Mouse (Mus musculus): ENCODE results near the gene Stpg4. TPM values are rescaled to one million over a fixed set of nuclear protein-coding genes. Genes with fewer than 3 reads are reported as not detected.

Stpg4 gene
- polyA plus RNA-seq (2015; fragmentation: Nextera tagmentation; extraction: Ambion mirVana): not detected in 2 replicates

GRCm38 (mm10) chr17:87427511-87427910 is at the start of gene Stpg4:
Gene Stpg4, minus strand, starts transcription at chr17:87427741.
- no peaks in the 10 kb centered on the region for H3K4me1 ChIP-seq (ENCODE audit: control insufficient read depth, insufficient read depth, low read length)
- H3K9me3 ChIP-seq (replicated peaks; ENCODE audit: control insufficient read depth, low read length): no peaks in the 10 kb centered on the region
- WGBS: 48% methylated on average over 24 of the region's 24 CpGs
- no peak within 1 kb of the TSS for H3K27ac ChIP-seq (ENCODE audit: low read length)
- no peak for ATAC-seq (replicated peaks; ENCODE audit: extremely low read depth, insufficient read depth, low FRiP score)
- peaks cover 26% of the 10 kb centered on the region for H3K36me3 ChIP-seq (ENCODE audit: control insufficient read depth, insufficient read depth)
- no peaks in the 10 kb centered on the region for H3K27me3 ChIP-seq (ENCODE audit: control insufficient read depth, insufficient read depth, low read length)
- H3K4me2 ChIP-seq (ENCODE audit: low read depth, low read length): peak within 1 kb of the TSS; percentile 27; the same call in 1 of the 2 replicates
- H3K9ac ChIP-seq (ENCODE audit: low read length): peak within 1 kb of the TSS; percentile 19; the same call in 1 of the 2 replicates
- no peak within 1 kb of the TSS; the same call in 1 of the 2 replicates for H3K4me3 ChIP-seq (ENCODE audit: low read length)

- Histone ChIP-seq H3K27ac (ENCODE audit: low read length) (no peak overlapping the region), H3K36me3 (ENCODE audit: control insufficient read depth, insufficient read depth) (no peaks in the 10 kb centered on the region), H3K4me1 (ENCODE audit: control insufficient read depth, insufficient read depth, low read length) (peaks cover 21% of the 10 kb centered on the region), H3K9me3 (replicated peaks; ENCODE audit: control insufficient read depth, low read length) (no peaks in the 10 kb centered on the region), H3K27me3 (ENCODE audit: control insufficient read depth, insufficient read depth, low read length) (no peaks in the 10 kb centered on the region), H3K4me3 (ENCODE audit: low read length) (no peak overlapping the region), H3K9ac (ENCODE audit: low read length) (no peak overlapping the region), H3K4me2 (ENCODE audit: low read depth, low read length) (no peak overlapping the region)
- 54% methylated on average over 8 of the region's 8 CpGs for WGBS
- no peak for ATAC-seq (replicated peaks; ENCODE audit: extremely low read depth, insufficient read depth, low FRiP score)
Observed at GRCm38 (mm10) chr17:87475356-87475755, 47.8 kb upstream of the Stpg4 start.

GRCm38 (mm10) chr17:87474501-87474795 is 46.9 kb upstream of the Stpg4 start:
- Histone ChIP-seq H3K4me2 (ENCODE audit: low read depth, low read length) (peak overlapping the region; percentile 87), H3K27ac (ENCODE audit: low read length) (peak overlapping the region; percentile 37; the same call in 1 of the 2 replicates)

DNA sequence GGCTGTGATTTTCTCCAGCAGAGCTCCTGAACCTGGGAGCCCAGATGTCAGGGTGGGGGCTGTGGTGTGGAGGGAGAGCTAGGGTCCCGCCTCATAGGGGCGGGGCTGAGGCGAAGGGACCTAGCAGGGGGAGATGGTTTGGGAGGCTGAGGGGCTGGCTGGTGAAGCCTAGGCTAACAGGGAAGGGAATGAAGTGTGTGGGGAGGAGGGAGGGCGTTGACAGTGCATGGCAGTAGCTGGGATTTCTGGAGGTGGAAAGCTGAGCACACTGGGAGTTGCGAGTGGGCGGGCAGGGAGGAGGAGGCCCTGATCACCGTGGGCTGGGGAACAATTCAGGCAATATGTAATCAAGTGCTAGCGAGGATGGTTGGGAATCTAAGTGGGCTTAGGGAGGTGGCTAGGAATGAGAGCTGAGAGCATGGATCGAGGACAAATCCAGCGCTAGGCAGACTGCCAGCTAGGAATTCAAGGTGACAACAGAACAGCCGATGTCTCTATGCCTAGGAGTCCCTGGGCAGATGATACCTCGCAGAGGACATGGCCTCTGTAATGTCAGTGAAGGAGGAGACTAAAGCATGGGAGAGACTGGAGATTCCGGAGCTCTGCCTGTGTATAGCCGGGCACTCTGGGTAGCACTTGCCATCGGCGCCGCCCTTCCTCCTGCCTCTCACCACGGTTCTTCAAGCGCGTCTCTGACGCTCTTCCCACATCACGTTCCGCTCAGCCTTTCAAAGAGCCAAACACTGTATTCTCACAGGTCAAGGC is 46.4 kb upstream of the Stpg4 start:
- no peaks in the 10 kb centered on the region for H3K9me3 ChIP-seq (replicated peaks; ENCODE audit: control insufficient read depth, low read length)
- no peaks in the 10 kb centered on the region for H3K27me3 ChIP-seq (ENCODE audit: control insufficient read depth, insufficient read depth, low read length)
- peak; percentile 46 for ATAC-seq (replicated peaks; ENCODE audit: extremely low read depth, insufficient read depth, low FRiP score)
- no peaks in the 10 kb centered on the region for H3K36me3 ChIP-seq (ENCODE audit: control insufficient read depth, insufficient read depth)
- peak overlapping the region; percentile 63 for H3K9ac ChIP-seq (ENCODE audit: low read length)
- under 1% methylated on average over 23 of the region's 23 CpGs for WGBS
- H3K27ac ChIP-seq (ENCODE audit: low read length): peak overlapping the region; percentile 37
- H3K4me1 ChIP-seq (ENCODE audit: control insufficient read depth, insufficient read depth, low read length): peaks cover 21% of the 10 kb centered on the region
- peak overlapping the region; percentile 87 for H3K4me2 ChIP-seq (ENCODE audit: low read depth, low read length)
- H3K4me3 ChIP-seq (ENCODE audit: low read length): peak overlapping the region; percentile 52

More at GRCm38 (mm10) chr17:87474501-87474795, 46.9 kb upstream of the Stpg4 start:
- Histone ChIP-seq H3K9me3 (replicated peaks; ENCODE audit: control insufficient read depth, low read length) (no peaks in the 10 kb centered on the region), H3K4me3 (ENCODE audit: low read length) (peak overlapping the region; percentile 52), H3K9ac (ENCODE audit: low read length) (peak overlapping the region; percentile 63; the same call in 1 of the 2 replicates), H3K4me1 (ENCODE audit: control insufficient read depth, insufficient read depth, low read length) (peaks cover 21% of the 10 kb centered on the region), H3K27me3 (ENCODE audit: control insufficient read depth, insufficient read depth, low read length) (no peaks in the 10 kb centered on the region), H3K36me3 (ENCODE audit: control insufficient read depth, insufficient read depth) (no peaks in the 10 kb centered on the region)
- WGBS: 2% methylated on average over 7 of the region's 7 CpGs
- ATAC-seq (replicated peaks; ENCODE audit: extremely low read depth, insufficient read depth, low FRiP score): peak; percentile 24; the same call in 1 of the 2 replicates

- H3K4me2 ChIP-seq (ENCODE audit: low read depth, low read length): peak overlapping the region; percentile 87
- H3K27me3 ChIP-seq (ENCODE audit: control insufficient read depth, insufficient read depth, low read length): no peaks in the 10 kb centered on the region
- H3K4me1 ChIP-seq (ENCODE audit: control insufficient read depth, insufficient read depth, low read length): peaks cover 21% of the 10 kb centered on the region
- H3K36me3 ChIP-seq (ENCODE audit: control insufficient read depth, insufficient read depth): no peaks in the 10 kb centered on the region
- WGBS: 8% methylated on average over 9 of the region's 9 CpGs
- H3K27ac ChIP-seq (ENCODE audit: low read length): peak overlapping the region; percentile 37
- peak overlapping the region; percentile 52 for H3K4me3 ChIP-seq (ENCODE audit: low read length)
- no peak for ATAC-seq (replicated peaks; ENCODE audit: extremely low read depth, insufficient read depth, low FRiP score)
- no peaks in the 10 kb centered on the region for H3K9me3 ChIP-seq (replicated peaks; ENCODE audit: control insufficient read depth, low read length)
- H3K9ac ChIP-seq (ENCODE audit: low read length): peak overlapping the region; percentile 63
Observed at GRCm38 (mm10) chr17:87473441-87473735, 45.8 kb upstream of the Stpg4 start.

GRCm38 (mm10) chr17:87472879-87473278 is 45.3 kb upstream of the Stpg4 start:
- no peak for ATAC-seq (replicated peaks; ENCODE audit: extremely low read depth, insufficient read depth, low FRiP score)
- H3K4me1 ChIP-seq (ENCODE audit: control insufficient read depth, insufficient read depth, low read length): peaks cover 19% of the 10 kb centered on the region
- peak overlapping the region; percentile 52 for H3K4me3 ChIP-seq (ENCODE audit: low read length)
- no peaks in the 10 kb centered on the region for H3K36me3 ChIP-seq (ENCODE audit: control insufficient read depth, insufficient read depth)
- no peak overlapping the region for H3K9ac ChIP-seq (ENCODE audit: low read length)
- WGBS: 35% methylated on average over 10 of the region's 10 CpGs
- no peaks in the 10 kb centered on the region for H3K9me3 ChIP-seq (replicated peaks; ENCODE audit: control insufficient read depth, low read length)
- H3K27ac ChIP-seq (ENCODE audit: low read length): peak overlapping the region; percentile 37
- no peaks in the 10 kb centered on the region for H3K27me3 ChIP-seq (ENCODE audit: control insufficient read depth, insufficient read depth, low read length)
- peak overlapping the region; percentile 87 for H3K4me2 ChIP-seq (ENCODE audit: low read depth, low read length)

DNA sequence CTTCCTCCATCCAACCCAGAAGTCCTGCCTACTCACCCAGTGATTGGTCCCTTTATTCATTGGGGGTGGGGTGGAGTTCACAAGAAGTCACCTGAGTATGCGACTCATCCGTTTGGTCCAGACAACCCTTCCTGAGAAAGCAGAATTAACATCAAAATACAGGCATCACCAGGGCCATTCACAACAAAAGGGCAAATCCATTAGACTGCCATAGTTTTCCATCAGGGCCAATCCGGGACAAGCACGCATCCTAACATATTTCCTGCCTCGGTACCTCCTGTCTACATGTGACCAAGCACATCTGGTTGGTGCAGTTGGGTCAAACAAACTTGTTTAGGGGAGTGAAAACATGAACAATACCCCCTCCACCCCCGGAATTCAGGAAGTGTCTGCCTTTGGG is 44.1 kb upstream of the Stpg4 start:
- H3K9ac ChIP-seq (ENCODE audit: low read length): no peak overlapping the region
- H3K4me3 ChIP-seq (ENCODE audit: low read length): no peak overlapping the region
- no peak for ATAC-seq (replicated peaks; ENCODE audit: extremely low read depth, insufficient read depth, low FRiP score)
- peaks cover 19% of the 10 kb centered on the region for H3K4me1 ChIP-seq (ENCODE audit: control insufficient read depth, insufficient read depth, low read length)
- H3K36me3 ChIP-seq (ENCODE audit: control insufficient read depth, insufficient read depth): no peaks in the 10 kb centered on the region
- no peaks in the 10 kb centered on the region for H3K9me3 ChIP-seq (replicated peaks; ENCODE audit: control insufficient read depth, low read length)
- WGBS: 70% methylated on average over 6 of the region's 6 CpGs
- no peak overlapping the region for H3K4me2 ChIP-seq (ENCODE audit: low read depth, low read length)
- H3K27me3 ChIP-seq (ENCODE audit: control insufficient read depth, insufficient read depth, low read length): no peaks in the 10 kb centered on the region
- H3K27ac ChIP-seq (ENCODE audit: low read length): no peak overlapping the region

DNA sequence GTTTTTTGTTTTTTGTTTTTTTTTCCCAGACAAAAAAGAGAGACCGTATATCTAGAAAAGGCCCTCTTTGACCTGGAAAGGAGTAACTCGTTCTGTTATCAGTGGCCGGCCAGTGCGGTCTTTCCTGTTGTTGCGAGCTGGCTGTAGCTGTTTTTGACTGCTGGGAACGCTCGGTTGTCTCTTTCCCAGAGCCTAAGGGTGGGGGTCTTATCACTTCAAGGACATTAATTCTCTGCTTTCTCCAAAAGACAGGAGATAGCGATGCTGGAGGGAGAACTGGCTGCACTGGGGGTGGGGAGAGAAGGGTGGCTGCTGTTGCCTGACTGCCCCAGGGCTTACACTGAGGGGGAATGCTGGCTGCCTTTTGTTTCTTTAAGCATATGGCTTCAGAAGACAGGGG is 43.3 kb upstream of the Stpg4 start:
- H3K9ac ChIP-seq (ENCODE audit: low read length): no peak overlapping the region
- no peak overlapping the region for H3K4me3 ChIP-seq (ENCODE audit: low read length)
- no peaks in the 10 kb centered on the region for H3K27me3 ChIP-seq (ENCODE audit: control insufficient read depth, insufficient read depth, low read length)
- 42% methylated on average over 8 of the region's 8 CpGs for WGBS
- no peak overlapping the region for H3K4me2 ChIP-seq (ENCODE audit: low read depth, low read length)
- no peaks in the 10 kb centered on the region for H3K36me3 ChIP-seq (ENCODE audit: control insufficient read depth, insufficient read depth)
- no peak overlapping the region; the same call in 1 of the 2 replicates for H3K27ac ChIP-seq (ENCODE audit: low read length)
- no peak for ATAC-seq (replicated peaks; ENCODE audit: extremely low read depth, insufficient read depth, low FRiP score)
- peaks cover 19% of the 10 kb centered on the region for H3K4me1 ChIP-seq (ENCODE audit: control insufficient read depth, insufficient read depth, low read length)
- no peaks in the 10 kb centered on the region for H3K9me3 ChIP-seq (replicated peaks; ENCODE audit: control insufficient read depth, low read length)

- no peaks in the 10 kb centered on the region for H3K36me3 ChIP-seq (ENCODE audit: control insufficient read depth, insufficient read depth)
- peaks cover 19% of the 10 kb centered on the region for H3K4me1 ChIP-seq (ENCODE audit: control insufficient read depth, insufficient read depth, low read length)
- H3K4me2 ChIP-seq (ENCODE audit: low read depth, low read length): no peak overlapping the region
- no peak overlapping the region for H3K9ac ChIP-seq (ENCODE audit: low read length)
- WGBS: 68% methylated on average over 8 of the region's 8 CpGs
- no peak overlapping the region for H3K27ac ChIP-seq (ENCODE audit: low read length)
- no peaks in the 10 kb centered on the region for H3K9me3 ChIP-seq (replicated peaks; ENCODE audit: control insufficient read depth, low read length)
- no peak for ATAC-seq (replicated peaks; ENCODE audit: extremely low read depth, insufficient read depth, low FRiP score)
- no peak overlapping the region for H3K4me3 ChIP-seq (ENCODE audit: low read length)
- H3K27me3 ChIP-seq (ENCODE audit: control insufficient read depth, insufficient read depth, low read length): no peaks in the 10 kb centered on the region
Observed at GRCm38 (mm10) chr17:87470282-87470681, 42.7 kb upstream of the Stpg4 start.

Data from heart, embryonic 16.5 days (tissue).